Comparison of ENCODE assay signal across 12 mouse cellular contexts in the genomic region with DNA sequence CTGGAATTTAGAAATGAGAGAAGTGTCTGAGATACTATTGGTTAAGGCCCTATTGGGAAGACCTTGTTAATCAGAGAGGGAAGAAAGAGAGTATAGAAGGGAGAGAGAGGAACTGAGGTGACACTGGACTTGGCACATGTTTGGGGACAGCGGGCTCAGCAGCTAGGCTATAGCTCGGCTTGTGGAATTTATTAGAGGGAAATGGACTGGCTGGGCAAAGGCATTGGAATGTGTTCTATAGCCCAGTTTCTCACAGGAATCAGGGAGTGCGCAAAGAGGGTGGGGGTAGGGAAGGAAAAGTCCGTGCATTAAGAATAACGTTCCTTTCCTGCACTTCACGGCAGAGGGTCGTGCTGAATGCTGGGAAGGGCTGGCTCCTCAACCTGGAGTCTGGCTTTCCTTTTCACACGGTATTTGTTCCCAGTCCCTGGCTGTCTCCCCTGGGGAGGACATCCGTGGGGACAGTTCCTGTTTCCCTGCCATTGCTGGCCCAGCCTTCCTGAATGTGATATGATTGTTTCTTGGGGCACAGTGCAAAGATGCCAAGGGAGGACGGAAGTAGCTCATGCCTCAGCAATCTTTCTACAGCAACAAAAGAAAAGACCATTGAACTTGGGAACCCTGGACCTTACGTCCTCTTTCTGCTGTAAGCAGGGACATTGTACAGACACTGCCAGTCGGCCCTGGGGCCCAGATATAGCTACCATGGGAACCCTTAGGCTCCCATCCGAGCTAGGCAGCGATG. TPM values are rescaled to one million over a fixed set of nuclear protein-coding genes. Genes with fewer than 3 reads are reported as not detected.
DNase-seq lines count a peak whose midpoint lies in the region; ATAC-seq lines count a peak whose summit lies in the region.
"Had no signal": no experiment of that assay in that cellular context is flagged by ENCODE, and none has a peak within 500 bp of the region (broad histone marks: within the 10 kb centered on the region; RNA-seq: fewer than 3 reads in every experiment).

No protein-coding gene starts in this region.

- 55% methylated on average over 14 of the region's 14 CpGs for WGBS in hindbrain, embryonic 14.5 days
- 55% methylated on average over 14 of the region's 14 CpGs for WGBS in hindbrain, embryonic 10.5 days
- WGBS in heart, embryonic 11.5 days (ENCODE audit: insufficient replicate concordance), result 35% methylated on average over 14 of the region's 14 CpGs
- 44% methylated on average over 14 of the region's 14 CpGs for WGBS in neural tube, embryonic 15.5 days

- no peaks in the 10 kb centered on the region for H3K4me1 ChIP-seq in hindbrain, embryonic 14.5 days (replicated peaks; ENCODE audit: control insufficient read depth, insufficient read depth, low read length)
- H3K4me1 ChIP-seq in hindbrain, embryonic 10.5 days (replicated peaks), result peaks cover 6% of the 10 kb centered on the region; the same call in 1 of the 2 replicates
- peaks cover 8% of the 10 kb centered on the region for H3K4me1 ChIP-seq in heart, embryonic 11.5 days (ENCODE audit: control insufficient read depth, insufficient read depth, low read length)
- no peaks in the 10 kb centered on the region for H3K4me1 ChIP-seq in neural tube, embryonic 15.5 days

- H3K4me3 ChIP-seq in hindbrain, embryonic 14.5 days (replicated peaks; ENCODE audit: low read length), result no peak overlapping the region
- H3K4me3 ChIP-seq in hindbrain, embryonic 10.5 days, result no peak overlapping the region
- H3K4me3 ChIP-seq in heart, embryonic 11.5 days (ENCODE audit: low read depth, low read length), result no peak overlapping the region
- no peak overlapping the region for H3K4me3 ChIP-seq in neural tube, embryonic 15.5 days (replicated peaks)
- H3K4me3 ChIP-seq: myocyte had no signal

- no peak overlapping the region for H3K4me2 ChIP-seq in hindbrain, embryonic 14.5 days (replicated peaks)
- H3K4me2 ChIP-seq in heart, embryonic 11.5 days, result 0 out of 2 replicates have a peak overlapping the region, but pooled peaks have one; percentile 1
- peak overlapping the region; percentile 9; the same call in 1 of the 2 replicates for H3K4me2 ChIP-seq in neural tube, embryonic 15.5 days

- no peaks in the 10 kb centered on the region for H3K9me3 ChIP-seq in hindbrain, embryonic 14.5 days (ENCODE audit: control insufficient read depth, low read length)
- H3K9me3 ChIP-seq in hindbrain, embryonic 10.5 days, result no peaks in the 10 kb centered on the region
- H3K9me3 ChIP-seq in heart, embryonic 11.5 days (replicated peaks; ENCODE audit: control insufficient read depth, low read length), result no peaks in the 10 kb centered on the region
- no peaks in the 10 kb centered on the region for H3K9me3 ChIP-seq in neural tube, embryonic 15.5 days (replicated peaks)

- no peak overlapping the region for H3K9ac ChIP-seq in hindbrain, embryonic 14.5 days
- H3K9ac ChIP-seq in heart, embryonic 11.5 days (ENCODE audit: low read depth, low read length), result no peak overlapping the region; the same call in 1 of the 2 replicates
- H3K9ac ChIP-seq in neural tube, embryonic 15.5 days (replicated peaks), result no peak overlapping the region

- no peaks in the 10 kb centered on the region for H3K36me3 ChIP-seq in hindbrain, embryonic 14.5 days (replicated peaks; ENCODE audit: control insufficient read depth, insufficient read depth)
- H3K36me3 ChIP-seq in hindbrain, embryonic 10.5 days, result no peaks in the 10 kb centered on the region
- no peaks in the 10 kb centered on the region for H3K36me3 ChIP-seq in heart, embryonic 11.5 days (ENCODE audit: control insufficient read depth, insufficient read depth, low read length)
- H3K36me3 ChIP-seq in neural tube, embryonic 15.5 days, result no peaks in the 10 kb centered on the region

- no peaks in the 10 kb centered on the region for H3K27me3 ChIP-seq in hindbrain, embryonic 14.5 days (ENCODE audit: control insufficient read depth, insufficient read depth, low read length)
- H3K27me3 ChIP-seq in hindbrain, embryonic 10.5 days (ENCODE audit: insufficient read depth, poor library complexity, severe bottlenecking), result no peaks in the 10 kb centered on the region
- H3K27me3 ChIP-seq in heart, embryonic 11.5 days (ENCODE audit: control insufficient read depth, insufficient read depth, low read length), result no peaks in the 10 kb centered on the region
- no peaks in the 10 kb centered on the region for H3K27me3 ChIP-seq in neural tube, embryonic 15.5 days (replicated peaks)

- no peak for DNase-seq in hindbrain, embryonic 14.5 days (ENCODE audit: low spot score)
- no peak for DNase-seq in hindbrain, embryonic 10.5 days (ENCODE audit: low spot score)
- DNase-seq in kidney, postnatal 14 days, result peak; percentile 24
- no peak for DNase-seq in embryo, embryonic 11 days
- DNase-seq in layer of hippocampus, postnatal 25 days (ENCODE audit: extremely low spot score in 1 of 2, low spot score in 1 of 2), result no peak
- DNase-seq in thymus, postnatal 0 days (ENCODE audit: low spot score), result no peak
- DNase-seq: right cerebral cortex, postnatal 4 days had no signal

- 0 out of 2 replicates have a peak, but pooled peaks have one; percentile 34 for ATAC-seq in hindbrain, embryonic 14.5 days (ENCODE audit: low FRiP score)
- ATAC-seq in heart, embryonic 11.5 days (replicated peaks; ENCODE audit: insufficient number of reproducible peaks, low FRiP score, low TSS enrichment), result peak; percentile 71
- ATAC-seq in neural tube, embryonic 15.5 days (ENCODE audit: low FRiP score), result no peak

- H3K27ac ChIP-seq in hindbrain, embryonic 14.5 days, result no peak overlapping the region
- no peak overlapping the region for H3K27ac ChIP-seq in hindbrain, embryonic 10.5 days
- H3K27ac ChIP-seq in heart, embryonic 11.5 days (ENCODE audit: low read depth, low read length), result peak overlapping the region; percentile 25
- H3K27ac ChIP-seq in neural tube, embryonic 15.5 days (replicated peaks), result no peak overlapping the region

RNA-seq across cellular contexts. Expression of gene Gja8, which starts 27.8 kb away (rescaled TPM):
- polyA plus RNA-seq in hindbrain, embryonic 14.5 days (2014; fragmentation: Nextera tagmentation; extraction: Ambion mirVana), result 0.04 TPM in 1 of 2 replicates, not detected in the other
- not detected in 2 replicates for polyA plus RNA-seq in hindbrain, embryonic 10.5 days (2016; fragmentation: Nextera tagmentation; extraction: Ambion mirVana)
- polyA plus RNA-seq in heart, embryonic 11.5 days (2014; fragmentation: Nextera tagmentation; extraction: Ambion mirVana), result not detected in 2 replicates
- polyA plus RNA-seq in neural tube, embryonic 15.5 days (2015; fragmentation: Nextera tagmentation; extraction: Ambion mirVana), result 0.03 and 0.05 TPM in 2 replicates
- total RNA-seq in layer of hippocampus, postnatal 25 days (2021), result not detected
- 0.03 and 0.04 TPM in 2 replicates for polyA plus RNA-seq in thymus, postnatal 0 days (2015; fragmentation: Nextera tagmentation; extraction: Ambion mirVana)
- total RNA-seq: hematopoietic stem cell, adult 5-6 weeks had no signal
- polyA plus RNA-seq: limb, embryonic 11.5 days had no signal

RNA-seq across cellular contexts. Expression of gene Gpr89, which starts 48.5 kb away (rescaled TPM):
- 42.1 and 44.5 TPM in 2 replicates for polyA plus RNA-seq in hindbrain, embryonic 14.5 days (2014; fragmentation: Nextera tagmentation; extraction: Ambion mirVana)
- 31.6 and 38.0 TPM in 2 replicates for polyA plus RNA-seq in hindbrain, embryonic 10.5 days (2016; fragmentation: Nextera tagmentation; extraction: Ambion mirVana)
- 33.1 and 35.9 TPM in 2 replicates for polyA plus RNA-seq in heart, embryonic 11.5 days (2014; fragmentation: Nextera tagmentation; extraction: Ambion mirVana)
- polyA plus RNA-seq in neural tube, embryonic 15.5 days (2015; fragmentation: Nextera tagmentation; extraction: Ambion mirVana), result 37.7 and 39.2 TPM in 2 replicates
- 10 to 100 TPM; 39.3 to 46.1 TPM for total RNA-seq in layer of hippocampus, postnatal 25 days (2021)
- polyA plus RNA-seq in thymus, postnatal 0 days (2015; fragmentation: Nextera tagmentation; extraction: Ambion mirVana), result 34.4 and 39.4 TPM in 2 replicates

RNA-seq across cellular contexts. Expression of gene Gja5, which starts 49.2 kb away (rescaled TPM):
- polyA plus RNA-seq in hindbrain, embryonic 14.5 days (2014; fragmentation: Nextera tagmentation; extraction: Ambion mirVana), result 1.3 TPM in 2 replicates
- 5.9 and 8.1 TPM in 2 replicates for polyA plus RNA-seq in hindbrain, embryonic 10.5 days (2016; fragmentation: Nextera tagmentation; extraction: Ambion mirVana)
- polyA plus RNA-seq in heart, embryonic 11.5 days (2014; fragmentation: Nextera tagmentation; extraction: Ambion mirVana), result 34.7 and 65.9 TPM in 2 replicates
- 3.0 and 4.4 TPM in 2 replicates for polyA plus RNA-seq in neural tube, embryonic 15.5 days (2015; fragmentation: Nextera tagmentation; extraction: Ambion mirVana)
- 1 to 10 TPM in 1 of 2 experiments, under 1 TPM in 1; 0.70 to 1.2 TPM for total RNA-seq in layer of hippocampus, postnatal 25 days (2021)
- 1.5 and 1.8 TPM in 2 replicates for polyA plus RNA-seq in thymus, postnatal 0 days (2015; fragmentation: Nextera tagmentation; extraction: Ambion mirVana)
- total RNA-seq: hematopoietic stem cell, adult 5-6 weeks had no signal
